Comparison of ENCODE assay signal across 8 mouse cellular contexts in genomic region chr2:132715421-132716070, GRCm38 (mm10). TPM values are rescaled to one million over a fixed set of nuclear protein-coding genes. Genes with fewer than 3 reads are reported as not detected.
DNase-seq lines count a peak whose midpoint lies in the region; ATAC-seq and TF ChIP-seq lines count a peak whose summit lies in the region.

No protein-coding gene starts in this region.

- H3K9me3 ChIP-seq in CH12.LX (replicated peaks; ENCODE audit: low read length): peaks cover 2% of the 10 kb centered on the region
- H3K9me3 ChIP-seq in forebrain, embryonic 10.5 days: no peaks in the 10 kb centered on the region
- no peaks in the 10 kb centered on the region for H3K9me3 ChIP-seq in hindbrain, embryonic 13.5 days

- TF ChIP-seq RAD21 in CH12.LX (IDR thresholded peaks at IDR 0.05; ENCODE audit: low read depth, low read length): no peak

- peak; percentile 44 for DNase-seq in CH12.LX (ENCODE audit: extremely low read depth)
- peak; percentile 39 for DNase-seq in ZHBTc4 (ENCODE audit: low read depth, low spot score)
- peak; percentile 25 for DNase-seq in forebrain, embryonic 10.5 days (ENCODE audit: extremely low spot score, low spot score)
- no peak for DNase-seq in ovary, postnatal 36 days (ENCODE audit: low spot score)
- DNase-seq in thymus, postnatal 36 days: no peak
- no peak for DNase-seq in layer of hippocampus, adult 18-20 months (ENCODE audit: low spot score in 2 of 2)
- no peak for DNase-seq in kidney, adult 8-10 months

- peaks cover 9 to 32% of the 10 kb centered on the region in 2 experiments for H3K4me1 ChIP-seq in CH12.LX (ENCODE audit: control insufficient read depth in 1 of 2, insufficient read depth in 2 of 2)
- peaks cover 14% of the 10 kb centered on the region for H3K4me1 ChIP-seq in forebrain, embryonic 10.5 days
- H3K4me1 ChIP-seq in hindbrain, embryonic 13.5 days (replicated peaks): peaks cover 16% of the 10 kb centered on the region

- no peaks in the 10 kb centered on the region for H3K27me3 ChIP-seq in CH12.LX (replicated peaks)
- H3K27me3 ChIP-seq in forebrain, embryonic 10.5 days (ENCODE audit: poor library complexity, severe bottlenecking): no peaks in the 10 kb centered on the region
- no peaks in the 10 kb centered on the region for H3K27me3 ChIP-seq in hindbrain, embryonic 13.5 days

- no peaks in the 10 kb centered on the region for H3K79me2 ChIP-seq in CH12.LX (replicated peaks; ENCODE audit: control insufficient read depth, extremely low read depth, insufficient read depth, poor library complexity, severe bottlenecking)

- H3K4me2 ChIP-seq in CH12.LX (ENCODE audit: insufficient read depth, low read depth, poor library complexity, severe bottlenecking): 0 out of 2 replicates have a peak overlapping the region, but pooled peaks have one; percentile 12
- no peak overlapping the region for H3K4me2 ChIP-seq in hindbrain, embryonic 13.5 days

- dilution Hi-C loops in CH12.LX (cut with MboI; ENCODE audit: extremely low pct_ligation_motif_present, extremely low pct_unique_long_range_greater_than_20kb, low sequenced_read_pairs): no loop called here

- TF ChIP-seq EP300 in CH12.LX (IDR thresholded peaks at IDR 0.05; ENCODE audit: low read length): no peak

- in situ Hi-C loops in CH12.LX (cut with MboI; ENCODE audit: low pct_ligation_motif_present, low pct_unique_long_range_greater_than_20kb, low sequenced_read_pairs): loop anchor here (25.0 kb wide), 1 partner anchor 403 kb away; no protein-coding TSS in a partner anchor

- TF ChIP-seq CTCF in CH12.LX (conservative IDR thresholded peaks at IDR 0.05 in 1 of 2, IDR thresholded peaks at IDR 0.05 in 1 of 2; ENCODE audit: low read depth in 2 of 2, low read length in 2 of 2): no peak

- no peak overlapping the region for H3K27ac ChIP-seq in CH12.LX (ENCODE audit: insufficient read depth, low read depth)
- peak overlapping the region; percentile 72 for H3K27ac ChIP-seq in forebrain, embryonic 10.5 days
- H3K27ac ChIP-seq in hindbrain, embryonic 13.5 days: 0 out of 2 replicates have a peak overlapping the region, but pooled peaks have one; percentile 40

- 67% methylated on average over 12 of the region's 12 CpGs for WGBS in forebrain, embryonic 10.5 days
- WGBS in hindbrain, embryonic 13.5 days: 57% methylated on average over 12 of the region's 12 CpGs

- no peak overlapping the region for H3K9ac ChIP-seq in CH12.LX (ENCODE audit: insufficient read depth, low read depth)
- no peak overlapping the region for H3K9ac ChIP-seq in hindbrain, embryonic 13.5 days

- peaks cover 0 to 2% of the 10 kb centered on the region in 2 experiments for H3K36me3 ChIP-seq in CH12.LX (replicated peaks in 1 of 2; ENCODE audit: control insufficient read depth in 1 of 2, insufficient read depth in 1 of 2, low read length in 1 of 2)
- H3K36me3 ChIP-seq in forebrain, embryonic 10.5 days (replicated peaks): 0 out of 2 replicates have a peak, but pooled peaks cover 3% of the 10 kb centered on the region
- peaks cover 5% of the 10 kb centered on the region for H3K36me3 ChIP-seq in hindbrain, embryonic 13.5 days

- TF ChIP-seq POLR2A in CH12.LX (IDR thresholded peaks at IDR 0.05; ENCODE audit: low read depth, low read length): no peak

- peak; percentile 44; the same call in 1 of the 2 replicates for ATAC-seq in hindbrain, embryonic 13.5 days (ENCODE audit: low FRiP score)

- no peak overlapping the region for H3K4me3 ChIP-seq in CH12.LX (replicated peaks in 1 of 3; ENCODE audit: low read depth in 2 of 3, low read length in 2 of 3, poor library complexity in 1 of 3)
- H3K4me3 ChIP-seq in forebrain, embryonic 10.5 days: no peak overlapping the region
- no peak overlapping the region for H3K4me3 ChIP-seq in hindbrain, embryonic 13.5 days

TF ChIP-seq in CH12.LX, 34 proteins besides CTCF, POLR2A, EP300 and RAD21:
- TF ChIP-seq SMC3 (IDR thresholded peaks at IDR 0.05; ENCODE audit: low read depth, low read length) (no peak), BHLHE40 (IDR thresholded peaks at IDR 0.05; ENCODE audit: low read depth, low read length) (no peak), POLR2AphosphoS2 (IDR thresholded peaks at IDR 0.05; ENCODE audit: low read depth, low read length) (no peak), MYC (IDR thresholded peaks at IDR 0.05; ENCODE audit: low read depth, low read length) (no peak), NRF1 (IDR thresholded peaks at IDR 0.05; ENCODE audit: low read depth, low read length) (no peak), MAZ (IDR thresholded peaks at IDR 0.05; ENCODE audit: low read depth, low read length) (no peak), TCF12 (IDR thresholded peaks at IDR 0.05; ENCODE audit: low read depth, low read length) (no peak), ETS1 (conservative IDR thresholded peaks at IDR 0.05; ENCODE audit: low read depth, low read length) (no peak), PAX5 (IDR thresholded peaks at IDR 0.05; ENCODE audit: low read length) (no peak), GABPA (IDR thresholded peaks at IDR 0.05; ENCODE audit: insufficient replicate concordance, low read depth, low read length) (no peak), IRF4 (IDR thresholded peaks at IDR 0.05; ENCODE audit: low read depth, low read length) (no peak), RCOR1 (conservative IDR thresholded peaks at IDR 0.05; ENCODE audit: low read depth, low read length) (no peak), MAX (IDR thresholded peaks at IDR 0.05; ENCODE audit: low read length) (no peak), CHD1 (IDR thresholded peaks at IDR 0.05; ENCODE audit: low read depth, low read length) (no peak), MAFK (IDR thresholded peaks at IDR 0.05; ENCODE audit: insufficient replicate concordance, low read length) (no peak), JUN (IDR thresholded peaks at IDR 0.05; ENCODE audit: insufficient read depth, low read depth, low read length) (peak; percentile 89), E2F4 (IDR thresholded peaks at IDR 0.05; ENCODE audit: insufficient replicate concordance, low read depth, low read length) (no peak), USF2 (conservative IDR thresholded peaks at IDR 0.05; ENCODE audit: low read depth, low read length) (no peak), JUND (conservative IDR thresholded peaks at IDR 0.05; ENCODE audit: low read depth, low read length) (peak; percentile 79; the same call in 1 of the 2 replicates), ZNF384 (IDR thresholded peaks at IDR 0.05; ENCODE audit: low read depth, low read length) (no peak), MXI1 (IDR thresholded peaks at IDR 0.05; ENCODE audit: low read depth, low read length) (0 out of 2 replicates have a peak, but pooled peaks have one; percentile 16), ELF1 (IDR thresholded peaks at IDR 0.05; ENCODE audit: low read depth, low read length) (no peak), NELFE (IDR thresholded peaks at IDR 0.05; ENCODE audit: low read depth, low read length) (no peak), MEF2A (IDR thresholded peaks at IDR 0.05; ENCODE audit: borderline replicate concordance, low read depth, low read length) (peak; percentile 97), TBP (conservative IDR thresholded peaks at IDR 0.05; ENCODE audit: low read depth, low read length) (no peak), ZMIZ1 (IDR thresholded peaks at IDR 0.05; ENCODE audit: low read depth, low read length) (no peak), USF1 (IDR thresholded peaks at IDR 0.05; ENCODE audit: low read depth, low read length) (no peak), CHD2 (IDR thresholded peaks at IDR 0.05; ENCODE audit: low read length) (no peak), ZC3H11A (IDR thresholded peaks at IDR 0.05; ENCODE audit: low read depth, low read length) (no peak)

RNA-seq across cellular contexts. Expression of gene Shld1, which starts 28.8 kb away (rescaled TPM):
- total RNA-seq in CH12.LX (2012; rRNA removed) (8.6 and 9.3 TPM in 2 replicates), CH12.LX (2014; rRNA removed) (11.6 and 12.6 TPM in 2 replicates)
- polyA plus RNA-seq in CH12.LX (2012; ENCODE audit: insufficient read length, low read depth): 5.7 and 7.0 TPM in 2 replicates
- polyA plus RNA-seq in forebrain, embryonic 10.5 days (2016; fragmentation: Nextera tagmentation; extraction: Ambion mirVana): 15.1 and 16.0 TPM in 2 replicates
- 22.5 and 25.5 TPM in 2 replicates for polyA plus RNA-seq in hindbrain, embryonic 13.5 days (2015; fragmentation: Nextera tagmentation; extraction: Ambion mirVana)
- 10 to 100 TPM in 1 of 2 experiments, 1 to 10 TPM in 1; 8.3 to 10.7 TPM for total RNA-seq in layer of hippocampus, adult 18-20 months (2021)

Comparison
In these comparisons a context has a peak if more than half of its experiments do, and no peak if none do; other contexts are left out.
1. DNase-seq: peak in CH12.LX (single experiment), ZHBTc4 (single experiment) and forebrain, embryonic 10.5 days (single experiment); none in ovary, postnatal 36 days (single experiment), thymus, postnatal 36 days (0 of 2), layer of hippocampus, adult 18-20 months (0 of 2) and kidney, adult 8-10 months (0 of 2).